Mouse (Mus musculus) liver, postnatal 0 days (tissue): ENCODE measurements around the gene Gm29797.

ENCODE experiments used
- CTCF ChIP-seq: sonication (generic); IDR thresholded peaks from 2 replicates; pipeline ENCODE4 v1.5.1; 2016; ENCODE audit warnings: antibody characterized with exemption, low read depth
- EP300 ChIP-seq: IDR thresholded peaks from 2 replicates; pipeline ENCODE4 v1.6.1; 2016; ENCODE audit warnings: antibody characterized with exemption, low read depth, mild to moderate bottlenecking

DNA sequence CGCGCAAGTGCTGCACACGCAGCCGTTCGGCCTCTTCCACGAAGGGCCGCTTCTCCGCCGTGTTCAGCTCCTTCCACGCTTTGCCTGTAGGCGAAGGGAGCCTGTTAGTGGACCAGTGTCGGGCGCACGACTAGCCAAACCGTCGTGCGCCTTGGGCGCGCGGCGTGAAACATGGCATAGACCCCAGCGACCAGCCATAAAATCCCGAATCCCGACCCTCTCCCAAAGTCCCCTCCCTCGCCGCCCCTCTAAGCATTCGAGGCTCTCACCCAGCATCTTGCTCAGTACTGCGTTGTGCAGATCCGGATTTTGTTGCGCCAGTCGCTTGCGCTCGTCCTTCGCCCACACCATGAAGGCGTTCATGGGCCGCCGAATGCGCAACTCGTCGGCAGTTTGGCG, 14.1 kb downstream of the Gm29797 start:
- TF ChIP-seq EP300 (no peak), CTCF (no peak)
